8 mouse cellular contexts compared by ENCODE assay signal in genomic region chr8:124284333-124284711, GRCm38 (mm10). TPM values are rescaled to one million over a fixed set of nuclear protein-coding genes. Genes with fewer than 3 reads are reported as not detected.
DNase-seq lines count a peak whose midpoint lies in the region; ATAC-seq and TF ChIP-seq lines count a peak whose summit lies in the region.

No protein-coding gene starts in this region.

- no peak for TF ChIP-seq CTCF in ES-Bruce4 (IDR thresholded peaks at IDR 0.05; ENCODE audit: low read depth, low read length)
- no peak for TF ChIP-seq CTCF in brain, embryonic 14.5 days (IDR thresholded peaks at IDR 0.05; ENCODE audit: borderline replicate concordance, extremely low read depth, insufficient read depth, insufficient read length)
- no peak for TF ChIP-seq CTCF in thymus, adult 2 months (IDR thresholded peaks at IDR 0.05; ENCODE audit: borderline replicate concordance, control insufficient read depth, extremely low read depth, insufficient read depth, low read length, poor library complexity)

- H3K27ac ChIP-seq in ES-Bruce4 (ENCODE audit: insufficient read depth, low read length), result peak overlapping the region; percentile 63
- peak overlapping the region; percentile 43 to 77 for H3K27ac ChIP-seq in heart, embryonic 14.5 days (replicated peaks in 1 of 2; ENCODE audit: control insufficient read depth in 1 of 2, insufficient read depth in 1 of 2, low read depth in 2 of 2, low read length in 2 of 2)
- peak overlapping the region; percentile 96 for H3K27ac ChIP-seq in midbrain, embryonic 11.5 days (ENCODE audit: low read depth, low read length)
- H3K27ac ChIP-seq in thymus, adult 2 months (ENCODE audit: control insufficient read depth, insufficient read depth, low read length), result no peak overlapping the region

- WGBS in heart, embryonic 14.5 days, result 45% methylated on average over 6 of the region's 6 CpGs
- WGBS in midbrain, embryonic 11.5 days, result 5% methylated on average over 6 of the region's 6 CpGs
- WGBS in thymus, adult 2 months, result 94% methylated on average over 6 of the region's 6 CpGs

- H3K4me1 ChIP-seq in ES-Bruce4 (ENCODE audit: control insufficient read depth, insufficient read depth, low read length), result peaks cover 9% of the 10 kb centered on the region
- H3K4me1 ChIP-seq in heart, embryonic 14.5 days (ENCODE audit: control insufficient read depth in 2 of 2, insufficient read depth in 2 of 2, low read length in 2 of 2), result peaks cover 53 to 79% of the 10 kb centered on the region in 2 experiments
- H3K4me1 ChIP-seq in midbrain, embryonic 11.5 days (ENCODE audit: control insufficient read depth, insufficient read depth, low read length), result peaks cover 61% of the 10 kb centered on the region
- H3K4me1 ChIP-seq in thymus, adult 2 months (replicated peaks; ENCODE audit: control insufficient read depth, insufficient read depth, low read length), result peaks cover 87% of the 10 kb centered on the region

- peak; percentile 90 for TF ChIP-seq EP300 in ES-Bruce4 (IDR thresholded peaks at IDR 0.05; ENCODE audit: insufficient read depth, low read depth, low read length)

- H3K9ac ChIP-seq in ES-Bruce4 (ENCODE audit: low read depth, poor library complexity, severe bottlenecking), result no peak overlapping the region
- peak overlapping the region; percentile 57 for H3K9ac ChIP-seq in heart, embryonic 14.5 days (ENCODE audit: low read length)
- H3K9ac ChIP-seq in midbrain, embryonic 11.5 days (ENCODE audit: low read length), result peak overlapping the region; percentile 20; the same call in 1 of the 2 replicates

- no peak for ATAC-seq in heart, embryonic 14.5 days (ENCODE audit: insufficient number of reproducible peaks, insufficient read depth, low FRiP score, low read depth)
- ATAC-seq in midbrain, embryonic 11.5 days (ENCODE audit: low FRiP score), result peak; percentile 93
- no peak for ATAC-seq in megakaryocyte, adult 5-6 weeks (ENCODE audit: poor library complexity, severe bottlenecking)

- no peak overlapping the region for H3K4me2 ChIP-seq in heart, embryonic 14.5 days (ENCODE audit: low read length)
- no peak overlapping the region; the same call in 1 of the 2 replicates for H3K4me2 ChIP-seq in midbrain, embryonic 11.5 days

- no peaks in the 10 kb centered on the region for H3K27me3 ChIP-seq in ES-Bruce4 (ENCODE audit: control insufficient read depth, insufficient read depth, low read length, poor library complexity, severe bottlenecking)
- no peaks in the 10 kb centered on the region for H3K27me3 ChIP-seq in heart, embryonic 14.5 days (ENCODE audit: control insufficient read depth, insufficient read depth, low read length)
- H3K27me3 ChIP-seq in midbrain, embryonic 11.5 days (ENCODE audit: control insufficient read depth, insufficient read depth, low read length), result no peaks in the 10 kb centered on the region
- no peaks in the 10 kb centered on the region for H3K27me3 ChIP-seq in thymus, adult 2 months (ENCODE audit: control insufficient read depth, insufficient read depth, low read length)

- no peaks in the 10 kb centered on the region for H3K9me3 ChIP-seq in ES-Bruce4 (replicated peaks; ENCODE audit: control insufficient read depth, insufficient read depth, low read length, poor library complexity, severe bottlenecking)
- no peaks in the 10 kb centered on the region for H3K9me3 ChIP-seq in heart, embryonic 14.5 days (ENCODE audit: control insufficient read depth, low read length)
- no peaks in the 10 kb centered on the region for H3K9me3 ChIP-seq in midbrain, embryonic 11.5 days (ENCODE audit: control insufficient read depth, low read length)

- H3K36me3 ChIP-seq in ES-Bruce4 (ENCODE audit: control insufficient read depth, insufficient read depth, low read length, poor library complexity, severe bottlenecking), result no peaks in the 10 kb centered on the region
- H3K36me3 ChIP-seq in heart, embryonic 14.5 days (ENCODE audit: control insufficient read depth, insufficient read depth, low read length), result no peaks in the 10 kb centered on the region
- H3K36me3 ChIP-seq in midbrain, embryonic 11.5 days (ENCODE audit: control insufficient read depth, insufficient read depth, low read length), result no peaks in the 10 kb centered on the region
- H3K36me3 ChIP-seq in thymus, adult 2 months (ENCODE audit: control insufficient read depth, insufficient read depth, low read length), result no peaks in the 10 kb centered on the region

- no peak overlapping the region for H3K4me3 ChIP-seq in ES-Bruce4 (ENCODE audit: low read depth, low read length)
- no peak overlapping the region for H3K4me3 ChIP-seq in heart, embryonic 14.5 days (ENCODE audit: control insufficient read depth in 1 of 2, insufficient read depth in 1 of 2, low read depth in 1 of 2, low read length in 2 of 2)
- H3K4me3 ChIP-seq in midbrain, embryonic 11.5 days (ENCODE audit: low read depth, low read length), result no peak overlapping the region
- no peak overlapping the region for H3K4me3 ChIP-seq in thymus, adult 2 months (ENCODE audit: control insufficient read depth, insufficient read depth, low read length)

- peak; percentile 94 for DNase-seq in brain, embryonic 14.5 days (ENCODE audit: low read depth)
- DNase-seq in midbrain, embryonic 11.5 days (ENCODE audit: low spot score, missing footprints), result peak; percentile 96
- no peak for DNase-seq in thymus, adult 2 months
- no peak for DNase-seq in spleen, adult 12 weeks (ENCODE audit: low spot score)
- DNase-seq in left cerebral cortex, adult 9 months (ENCODE audit: low spot score in 2 of 2), result no peak

- no peak for TF ChIP-seq POLR2A in ES-Bruce4 (IDR thresholded peaks at IDR 0.05; ENCODE audit: insufficient read depth, low read length)
- TF ChIP-seq POLR2A in brain, embryonic 14.5 days (IDR thresholded peaks at IDR 0.05; ENCODE audit: borderline replicate concordance, extremely low read depth, insufficient read depth, insufficient read length, poor library complexity, severe bottlenecking), result no peak
- no peak for TF ChIP-seq POLR2A in thymus, adult 2 months (IDR thresholded peaks at IDR 0.05; ENCODE audit: control insufficient read depth, extremely low read depth, insufficient read depth, low read length, poor library complexity)

RNA-seq across cellular contexts. Expression of gene Galnt2, which starts 53.1 kb away (rescaled TPM):
- polyA plus RNA-seq in ES-Bruce4 (2011; ENCODE audit: insufficient read depth, insufficient read length, low read depth, missing spikeins), result 5.6 and 11.5 TPM in 2 replicates
- 42.0 and 50.3 TPM in 2 replicates for polyA plus RNA-seq in brain, embryonic 14.5 days (2012; rRNA removed)
- 58.5 and 60.5 TPM in 2 replicates for polyA plus RNA-seq in heart, embryonic 14.5 days (2014; fragmentation: Nextera tagmentation; extraction: Ambion mirVana)
- polyA plus RNA-seq in midbrain, embryonic 11.5 days (2014; fragmentation: Nextera tagmentation; extraction: Ambion mirVana), result 66.9 and 76.6 TPM in 2 replicates
- 22.2 and 29.0 TPM in 2 replicates for polyA plus RNA-seq in thymus, adult 2 months (2012; rRNA removed)
- total RNA-seq in megakaryocyte, adult 5-6 weeks (2015), result 31.3 and 61.1 TPM in 2 replicates
- total RNA-seq in megakaryocyte, adult 5-6 weeks (2017), result 15.5 and 20.4 TPM in 2 replicates

Comparison
In these comparisons a context has a peak if more than half of its experiments do, and no peak if none do; other contexts are left out.
1. DNase-seq: peak in brain, embryonic 14.5 days (single experiment) and midbrain, embryonic 11.5 days (single experiment); none in thymus, adult 2 months (single experiment), spleen, adult 12 weeks (single experiment) and left cerebral cortex, adult 9 months (0 of 2).